Mouse (Mus musculus): ENCODE measurements around the gene Nipbl. TPM values are rescaled to one million over a fixed set of nuclear protein-coding genes. Genes with fewer than 3 reads are reported as not detected.
A peak's percentile ranks its signal among the peaks of the same experiment; 100 is the strongest.

Nipbl gene
- polyA plus RNA-seq, 1 experiment from 2014 or later: 18.5 TPM

DNA sequence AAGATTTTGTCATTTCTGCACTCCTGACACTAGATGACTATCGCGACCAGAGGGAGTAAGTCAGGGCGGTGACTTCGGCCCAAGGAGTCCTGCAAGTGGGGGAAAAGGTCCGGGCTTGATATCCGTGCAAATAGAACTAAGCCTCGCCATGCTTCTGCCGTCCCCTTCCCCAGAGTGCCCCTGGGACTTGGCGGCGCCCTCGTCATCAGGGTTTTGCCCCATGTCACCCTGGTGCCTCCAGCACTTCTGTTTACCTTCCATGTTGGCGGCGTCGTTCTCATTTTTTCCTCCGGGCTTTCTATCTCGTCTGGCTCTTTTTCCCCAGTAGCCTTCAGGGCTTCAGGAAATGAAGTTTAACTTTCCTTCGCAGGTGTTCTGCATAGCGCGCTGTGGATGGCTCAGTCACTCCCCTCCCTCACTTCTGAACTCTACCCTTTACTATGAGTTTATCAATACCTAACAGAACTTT, 1.7 kb upstream of the Nipbl start:
- Histone ChIP-seq H3K27ac (replicated peaks) (peak overlapping the region; percentile 40), H3K27me3 (replicated peaks; ENCODE audit: low read depth, poor library complexity, severe bottlenecking) (no peaks in the 10 kb centered on the region), H3K4me3 (peak overlapping the region; percentile 98), H3K4me1 (peaks cover 27% of the 10 kb centered on the region), H3K36me3 (replicated peaks) (no peaks in the 10 kb centered on the region), H3K9me3 (no peaks in the 10 kb centered on the region)
- DNase-seq (ENCODE audit: low spot score): peak; percentile 50
- WGBS: under 1% methylated on average over 19 of the region's 19 CpGs

DNA sequence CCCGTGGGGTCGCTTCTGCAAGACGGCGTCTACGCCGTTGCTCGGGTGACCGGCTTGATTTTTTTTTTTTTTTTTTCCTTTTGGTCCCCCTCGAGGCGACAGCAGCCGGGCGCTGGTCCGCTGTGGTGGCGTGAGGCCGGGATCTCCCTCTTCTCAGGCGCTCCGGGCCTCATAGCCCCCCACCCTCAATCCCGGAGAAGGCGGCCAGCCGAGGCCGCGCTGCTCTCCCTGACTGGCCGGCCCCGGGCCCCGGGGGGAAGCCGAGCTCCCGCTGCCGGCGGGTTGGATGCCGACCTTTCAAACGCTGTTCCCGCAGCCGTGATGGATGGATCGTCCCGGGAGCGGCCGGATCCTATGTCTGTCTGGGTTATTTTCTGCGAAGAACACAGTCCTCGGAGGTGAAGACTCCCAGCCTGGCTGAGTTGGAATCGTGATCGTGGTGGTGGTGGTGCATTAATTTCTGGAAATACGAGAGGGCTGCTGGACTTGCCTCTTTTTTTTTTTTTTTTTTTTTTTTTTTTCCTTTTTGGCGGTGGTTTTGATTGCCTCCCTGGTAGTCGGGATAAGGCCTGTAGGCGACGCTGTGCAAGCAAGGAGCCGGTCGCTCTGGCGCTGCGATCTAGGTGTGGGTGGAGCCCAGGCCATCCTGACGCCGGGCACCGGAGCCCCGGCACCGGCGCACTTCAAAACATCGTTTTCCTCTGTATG, 781 bp upstream of the Nipbl start:
- Histone ChIP-seq H3K4me3 (peak overlapping the region; percentile 98), H3K4me1 (peaks cover 27% of the 10 kb centered on the region), H3K9me3 (no peaks in the 10 kb centered on the region), H3K27me3 (replicated peaks; ENCODE audit: low read depth, poor library complexity, severe bottlenecking) (no peaks in the 10 kb centered on the region), H3K36me3 (replicated peaks) (no peaks in the 10 kb centered on the region), H3K27ac (replicated peaks) (peak overlapping the region; percentile 99)
- WGBS: under 1% methylated on average over 57 of the region's 57 CpGs
- peak; percentile 89 for DNase-seq (ENCODE audit: low spot score)

DNA sequence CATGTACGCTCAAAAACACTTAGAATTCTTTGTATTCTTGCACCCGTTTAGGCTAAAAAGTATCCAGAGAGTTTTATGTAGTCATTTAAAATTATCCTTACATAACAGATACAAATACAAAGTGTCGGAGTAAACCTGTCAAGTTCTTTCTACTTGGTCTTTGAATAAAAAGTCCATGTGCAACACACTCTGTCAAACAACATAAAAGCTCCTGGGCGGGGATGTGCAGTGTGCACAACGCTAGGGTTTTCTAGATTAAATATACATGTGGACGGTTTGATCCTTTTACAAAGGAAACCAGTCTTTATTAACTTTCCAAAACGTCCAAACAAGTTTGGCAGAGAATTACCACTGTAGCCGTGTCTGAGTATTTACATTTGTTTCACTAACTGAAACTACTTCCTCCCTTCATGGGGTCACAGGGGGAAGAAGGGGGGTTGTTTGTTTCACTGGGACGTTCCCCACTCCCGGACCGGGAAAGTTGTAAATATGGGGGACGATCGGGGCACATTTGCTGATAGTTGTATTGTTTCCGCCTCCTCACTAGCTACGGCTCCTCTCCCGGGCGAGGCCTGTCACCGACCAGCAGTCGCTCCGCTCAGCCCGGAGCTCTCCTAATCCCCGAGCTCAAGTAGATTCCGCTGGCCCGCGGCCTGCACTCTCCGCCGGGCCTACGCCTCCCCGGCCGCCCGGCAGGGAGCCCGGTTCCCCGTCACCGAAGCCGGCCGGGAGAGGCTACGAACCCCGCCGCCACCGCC, 916 bp downstream of the Nipbl start:
- Histone ChIP-seq H3K4me1 (peaks cover 27% of the 10 kb centered on the region), H3K27me3 (replicated peaks; ENCODE audit: low read depth, poor library complexity, severe bottlenecking) (no peaks in the 10 kb centered on the region), H3K4me3 (peak overlapping the region; percentile 98), H3K9me3 (no peaks in the 10 kb centered on the region), H3K27ac (replicated peaks) (peak overlapping the region; percentile 99), H3K36me3 (replicated peaks) (no peaks in the 10 kb centered on the region)
- peak; percentile 74 for DNase-seq (ENCODE audit: low spot score)
- under 1% methylated on average over 40 of the region's 40 CpGs for WGBS

DNA sequence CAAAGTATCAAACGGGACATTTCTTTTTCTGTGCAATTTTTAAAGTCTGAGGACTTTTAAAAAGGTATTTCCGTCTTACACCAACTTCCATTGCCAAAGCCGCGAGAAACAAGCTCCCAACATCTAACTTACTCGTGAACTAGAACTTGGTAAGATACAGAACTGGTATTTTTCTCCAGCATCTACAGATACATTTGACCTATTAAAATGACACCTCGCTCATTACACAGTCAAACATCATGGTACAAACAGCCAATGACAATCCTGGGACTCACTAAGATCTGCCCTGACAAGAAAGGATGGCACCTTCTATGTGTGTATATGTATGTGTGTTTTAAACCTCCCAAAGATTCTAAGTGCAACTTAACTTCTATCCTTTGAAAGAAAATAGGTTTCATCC, 1.5 kb downstream of the Nipbl start:
- no peaks in the 10 kb centered on the region for H3K27me3 ChIP-seq (replicated peaks; ENCODE audit: low read depth, poor library complexity, severe bottlenecking)
- H3K9me3 ChIP-seq: no peaks in the 10 kb centered on the region
- H3K36me3 ChIP-seq (replicated peaks): no peaks in the 10 kb centered on the region
- H3K4me1 ChIP-seq: peaks cover 26% of the 10 kb centered on the region
- DNase-seq (ENCODE audit: low spot score): no peak
- WGBS: 3% methylated on average over 6 of the region's 6 CpGs
- H3K4me3 ChIP-seq: peak overlapping the region; percentile 98
- peak overlapping the region; percentile 99 for H3K27ac ChIP-seq (replicated peaks)

DNA sequence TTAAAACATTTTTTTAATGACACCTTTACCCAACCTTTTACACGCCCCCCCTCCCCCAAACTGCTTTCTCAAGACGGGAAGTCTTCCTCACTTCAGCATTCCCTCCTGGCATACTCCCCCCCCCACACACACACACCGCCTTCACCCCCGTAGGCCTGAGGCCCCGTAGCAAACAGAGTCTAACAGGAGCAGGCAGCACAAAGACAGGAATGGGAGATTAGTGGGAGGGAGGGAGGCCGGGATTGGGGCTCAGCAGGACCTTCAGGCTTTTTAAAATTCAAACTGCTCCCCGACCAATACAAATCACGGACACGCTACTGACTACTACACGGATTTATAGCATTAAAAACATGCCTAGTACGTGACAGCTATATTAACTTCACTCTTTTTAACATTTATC, 2.1 kb downstream of the Nipbl start:
- H3K27ac ChIP-seq (replicated peaks): peak overlapping the region; percentile 99
- H3K4me1 ChIP-seq: peaks cover 20% of the 10 kb centered on the region
- DNase-seq (ENCODE audit: low spot score): peak; percentile 77
- 1% methylated on average over 11 of the region's 11 CpGs for WGBS
- H3K4me3 ChIP-seq: peak overlapping the region; percentile 98
- H3K27me3 ChIP-seq (replicated peaks; ENCODE audit: low read depth, poor library complexity, severe bottlenecking): no peaks in the 10 kb centered on the region
- no peaks in the 10 kb centered on the region for H3K9me3 ChIP-seq
- no peaks in the 10 kb centered on the region for H3K36me3 ChIP-seq (replicated peaks)

DNA sequence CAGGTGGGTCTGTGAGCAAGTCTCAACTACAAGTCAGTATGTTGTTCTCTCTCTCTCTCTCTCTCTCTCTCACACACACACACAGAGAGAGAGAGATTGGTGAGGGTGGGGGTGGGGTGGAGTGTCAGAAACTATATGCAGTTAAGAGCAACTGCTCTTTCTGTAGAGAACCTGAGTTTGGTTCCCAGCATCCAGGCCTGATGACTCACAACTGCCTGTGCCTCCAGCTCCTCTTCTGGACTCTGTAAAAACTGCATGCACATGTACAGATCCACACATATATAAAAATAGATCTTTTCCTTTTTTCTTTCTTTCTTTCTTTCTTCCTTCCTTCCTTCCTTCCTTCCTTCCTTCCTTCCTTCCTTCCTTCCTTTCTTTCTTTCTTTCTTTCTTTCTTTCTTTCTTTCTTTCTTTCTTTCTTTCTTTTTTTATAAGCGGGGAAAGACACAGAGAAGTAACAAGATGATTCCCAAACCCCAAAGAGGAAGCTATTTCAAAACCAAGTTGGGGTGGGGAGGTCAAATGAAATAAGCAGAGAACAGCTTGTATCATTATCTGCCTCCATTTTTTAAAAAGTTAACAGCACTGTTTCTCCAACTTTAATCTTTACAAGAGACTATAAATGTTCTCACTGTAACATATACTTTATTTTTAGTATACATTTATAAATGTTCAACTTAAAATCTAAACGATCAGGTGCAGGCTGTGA, 10.9 kb downstream of the Nipbl start:
- no peaks in the 10 kb centered on the region for H3K9me3 ChIP-seq
- no peaks in the 10 kb centered on the region for H3K27me3 ChIP-seq (replicated peaks; ENCODE audit: low read depth, poor library complexity, severe bottlenecking)
- no peak overlapping the region for H3K4me3 ChIP-seq
- WGBS: 92% methylated on average over 2 of the region's 2 CpGs
- no peaks in the 10 kb centered on the region for H3K4me1 ChIP-seq
- no peak for DNase-seq (ENCODE audit: low spot score)
- H3K27ac ChIP-seq (replicated peaks): no peak overlapping the region
- no peaks in the 10 kb centered on the region for H3K36me3 ChIP-seq (replicated peaks)

DNA sequence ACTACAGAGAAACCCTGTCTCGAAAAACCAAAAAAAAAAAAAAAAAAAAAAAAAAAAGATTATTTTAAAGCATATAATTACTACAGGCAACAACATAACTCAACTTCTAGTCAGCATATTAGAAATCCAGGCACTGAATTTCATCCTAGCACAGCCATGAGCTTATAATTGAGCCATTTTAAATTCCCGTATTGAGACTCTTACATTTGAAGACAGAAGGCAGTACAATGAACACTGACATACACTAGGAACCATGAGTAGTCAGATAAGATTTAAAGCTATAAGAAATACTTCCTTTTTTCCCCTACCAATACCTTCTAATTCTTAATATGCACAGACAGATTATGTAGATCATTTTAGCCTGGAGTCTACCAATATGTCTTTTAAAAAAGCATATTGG, 11.7 kb downstream of the Nipbl start:
- no peak overlapping the region for H3K27ac ChIP-seq (replicated peaks)
- no peak overlapping the region for H3K4me3 ChIP-seq
- H3K9me3 ChIP-seq: no peaks in the 10 kb centered on the region
- DNase-seq (ENCODE audit: low spot score): no peak
- 93% methylated on average over 2 of the region's 2 CpGs for WGBS
- H3K4me1 ChIP-seq: no peaks in the 10 kb centered on the region
- no peaks in the 10 kb centered on the region for H3K36me3 ChIP-seq (replicated peaks)
- no peaks in the 10 kb centered on the region for H3K27me3 ChIP-seq (replicated peaks; ENCODE audit: low read depth, poor library complexity, severe bottlenecking)

DNA sequence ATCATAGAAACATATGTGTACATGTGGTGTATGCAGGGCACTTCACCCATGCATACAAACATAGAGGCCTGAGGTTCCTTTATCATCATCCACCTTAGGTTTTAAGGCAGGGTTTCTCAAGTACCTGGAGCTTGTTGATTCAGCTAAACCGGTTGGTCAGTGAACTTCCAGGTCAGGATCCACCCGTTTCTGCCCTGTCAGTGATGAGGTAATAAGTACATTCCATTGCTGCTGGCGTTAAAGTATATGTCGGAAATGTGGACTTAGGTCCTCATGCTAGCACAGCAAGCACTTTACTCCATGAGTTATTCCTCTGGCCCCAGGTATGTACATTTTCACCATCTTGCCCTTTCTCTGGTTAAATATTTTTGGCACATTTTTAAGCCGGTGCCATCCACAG, 14.8 kb downstream of the Nipbl start:
- no peaks in the 10 kb centered on the region for H3K4me1 ChIP-seq
- H3K4me3 ChIP-seq: no peak overlapping the region
- WGBS: 83% methylated on average over 5 of the region's 5 CpGs
- no peaks in the 10 kb centered on the region for H3K9me3 ChIP-seq
- H3K36me3 ChIP-seq (replicated peaks): no peaks in the 10 kb centered on the region
- no peaks in the 10 kb centered on the region for H3K27me3 ChIP-seq (replicated peaks; ENCODE audit: low read depth, poor library complexity, severe bottlenecking)
- DNase-seq (ENCODE audit: low spot score): no peak
- H3K27ac ChIP-seq (replicated peaks): no peak overlapping the region

DNA sequence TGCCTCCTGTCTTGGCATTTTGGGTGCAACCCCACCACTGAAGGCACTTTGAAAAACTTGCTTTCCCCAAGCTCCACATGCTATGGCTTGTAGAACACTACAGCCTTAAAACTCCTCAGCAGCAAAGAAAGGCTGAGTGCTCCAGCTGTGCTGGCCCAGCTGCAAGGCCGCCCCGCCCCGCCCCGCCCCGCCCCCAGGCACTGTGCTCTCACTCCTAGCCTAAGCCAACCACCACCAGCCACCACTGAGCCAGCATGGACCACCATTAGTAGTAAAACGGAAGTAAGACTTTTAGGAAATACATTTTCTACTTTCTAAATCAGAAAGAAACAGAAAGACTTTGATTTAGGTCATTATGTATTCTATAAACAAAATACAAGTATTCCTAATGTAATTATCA, 23.4 kb downstream of the Nipbl start:
- Histone ChIP-seq H3K27me3 (replicated peaks; ENCODE audit: low read depth, poor library complexity, severe bottlenecking) (no peaks in the 10 kb centered on the region), H3K36me3 (replicated peaks) (peaks cover 4% of the 10 kb centered on the region), H3K27ac (replicated peaks) (no peak overlapping the region), H3K4me1 (peaks cover 5% of the 10 kb centered on the region), H3K9me3 (no peaks in the 10 kb centered on the region), H3K4me3 (no peak overlapping the region)
- DNase-seq (ENCODE audit: low spot score): no peak
- WGBS: 20% methylated on average over 6 of the region's 6 CpGs

DNA sequence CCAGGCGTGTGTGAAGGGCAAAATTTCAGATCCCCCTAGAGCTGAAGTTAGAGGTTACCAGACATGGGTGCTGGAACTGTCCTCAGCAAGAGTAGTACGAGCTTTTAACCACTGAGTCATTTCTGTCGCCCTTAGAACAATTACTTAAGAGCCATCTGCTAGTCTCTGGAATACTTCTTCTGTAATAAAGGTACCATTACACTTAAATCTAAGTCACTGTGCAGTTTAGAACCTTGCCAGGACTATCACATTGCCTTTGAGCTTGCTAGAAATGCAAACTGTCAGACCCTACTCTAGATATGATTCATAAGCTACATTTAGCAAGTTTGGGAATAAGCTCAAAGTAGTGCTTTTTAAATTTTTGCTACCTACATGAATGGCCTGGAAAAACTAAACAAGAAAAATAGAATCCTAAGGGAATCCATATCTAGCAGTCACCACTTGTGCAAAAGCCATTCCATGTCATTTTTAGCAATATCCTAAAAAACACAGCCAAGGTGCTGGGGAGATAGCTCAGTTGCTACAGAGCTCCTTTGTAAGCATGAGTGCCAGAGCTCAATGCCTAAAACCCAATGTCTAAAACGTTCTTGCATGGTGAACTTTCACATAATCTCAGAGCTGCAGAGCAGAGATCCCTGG, 27.6 kb downstream of the Nipbl start:
- Histone ChIP-seq H3K4me3 (no peak overlapping the region), H3K4me1 (peaks cover 5% of the 10 kb centered on the region), H3K9me3 (no peaks in the 10 kb centered on the region), H3K27me3 (replicated peaks; ENCODE audit: low read depth, poor library complexity, severe bottlenecking) (no peaks in the 10 kb centered on the region), H3K36me3 (replicated peaks) (no peaks in the 10 kb centered on the region), H3K27ac (replicated peaks) (no peak overlapping the region)
- DNase-seq (ENCODE audit: low spot score): no peak
- 85% methylated on average over 4 of the region's 4 CpGs for WGBS

DNA sequence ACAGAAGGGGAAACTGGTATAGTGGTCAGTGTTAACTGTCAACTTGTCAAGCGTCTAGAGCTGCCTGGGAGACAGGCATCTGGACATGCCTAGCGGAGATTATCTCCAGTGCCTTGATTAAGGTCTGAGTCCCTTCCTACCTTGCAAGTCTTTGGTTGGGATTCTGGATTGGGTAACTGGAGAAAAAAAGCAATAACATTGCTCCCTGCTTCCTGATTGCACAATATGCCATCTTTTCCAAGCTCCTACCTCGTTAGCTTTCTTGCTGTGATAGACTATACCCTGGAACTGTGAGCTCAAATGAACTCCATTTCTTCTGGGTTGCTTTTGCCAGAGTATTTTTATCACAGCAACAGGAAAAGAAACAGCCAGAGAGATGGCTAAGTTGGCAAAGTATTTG, 30.9 kb downstream of the Nipbl start:
- H3K27me3 ChIP-seq (replicated peaks; ENCODE audit: low read depth, poor library complexity, severe bottlenecking): no peaks in the 10 kb centered on the region
- no peaks in the 10 kb centered on the region for H3K4me1 ChIP-seq
- no peaks in the 10 kb centered on the region for H3K36me3 ChIP-seq (replicated peaks)
- H3K4me3 ChIP-seq: no peak overlapping the region
- DNase-seq (ENCODE audit: low spot score): no peak
- H3K9me3 ChIP-seq: no peaks in the 10 kb centered on the region
- 86% methylated on average over 3 of the region's 3 CpGs for WGBS
- no peak overlapping the region for H3K27ac ChIP-seq (replicated peaks)

DNA sequence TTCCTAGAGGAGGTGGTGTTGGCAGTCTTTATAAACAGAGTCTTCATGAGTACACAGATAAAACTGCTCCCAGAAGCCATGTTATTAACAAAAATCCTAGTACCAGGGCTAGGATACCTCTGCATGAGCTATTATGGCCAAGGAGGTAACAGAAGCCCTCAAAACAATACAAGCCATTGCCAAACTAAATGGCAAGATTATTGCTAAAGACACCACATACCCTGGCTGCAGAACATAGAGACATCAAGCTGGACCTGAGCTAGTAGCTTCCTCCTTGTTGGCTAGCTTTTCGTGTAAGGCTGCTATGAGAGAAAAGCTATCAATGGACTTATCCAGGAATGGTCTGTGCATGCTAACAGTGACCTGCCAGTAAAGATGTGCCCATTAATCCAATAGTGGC, 32.4 kb downstream of the Nipbl start:
- H3K36me3 ChIP-seq (replicated peaks): no peaks in the 10 kb centered on the region
- H3K4me1 ChIP-seq: no peaks in the 10 kb centered on the region
- H3K4me3 ChIP-seq: no peak overlapping the region
- H3K9me3 ChIP-seq: no peaks in the 10 kb centered on the region
- H3K27me3 ChIP-seq (replicated peaks; ENCODE audit: low read depth, poor library complexity, severe bottlenecking): no peaks in the 10 kb centered on the region
- 93% methylated on average over 1 of the region's 1 CpGs for WGBS
- no peak for DNase-seq (ENCODE audit: low spot score)
- H3K27ac ChIP-seq (replicated peaks): no peak overlapping the region
